Mouse (Mus musculus): ENCODE results near the gene Ppil6. TPM values are rescaled to one million over a fixed set of nuclear protein-coding genes. Genes with fewer than 3 reads are reported as not detected.

The Ppil6 gene
- polyA plus RNA-seq, 1 experiment from 2014 or later = 1.9 TPM

DNA sequence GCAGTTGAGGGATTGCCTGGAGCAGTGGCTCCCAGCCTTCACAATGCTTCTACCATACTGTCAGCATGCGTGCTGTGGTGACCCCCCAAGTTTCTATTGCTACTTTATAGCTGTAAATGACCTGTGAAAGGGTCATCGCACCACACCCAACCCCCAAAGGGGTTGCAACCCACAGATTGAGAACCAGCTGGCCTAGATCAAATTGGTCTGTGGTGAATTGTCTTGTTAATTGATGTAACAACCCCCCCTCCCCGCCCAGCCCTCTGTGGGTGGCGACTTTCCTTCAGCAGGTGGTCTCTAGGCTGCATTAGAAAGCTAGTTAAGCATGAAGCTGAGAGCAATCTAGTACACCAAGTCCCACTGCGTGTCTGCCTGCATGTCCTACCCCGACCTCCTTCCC lies 22.9 kb upstream of the Ppil6 start:
- Histone ChIP-seq H3K4me3 (no peak overlapping the region), H3K27ac (no peak overlapping the region), H3K9me3 (replicated peaks) (no peaks in the 10 kb centered on the region), H3K9ac (no peak overlapping the region), H3K36me3 (ENCODE audit: poor library complexity, severe bottlenecking) (peaks cover 38% of the 10 kb centered on the region), H3K27me3 (no peaks in the 10 kb centered on the region), H3K4me2 (no peak overlapping the region), H3K4me1 (no peaks in the 10 kb centered on the region)
- ATAC-seq = no peak
- WGBS = 35% methylated on average over 6 of the region's 6 CpGs

DNA sequence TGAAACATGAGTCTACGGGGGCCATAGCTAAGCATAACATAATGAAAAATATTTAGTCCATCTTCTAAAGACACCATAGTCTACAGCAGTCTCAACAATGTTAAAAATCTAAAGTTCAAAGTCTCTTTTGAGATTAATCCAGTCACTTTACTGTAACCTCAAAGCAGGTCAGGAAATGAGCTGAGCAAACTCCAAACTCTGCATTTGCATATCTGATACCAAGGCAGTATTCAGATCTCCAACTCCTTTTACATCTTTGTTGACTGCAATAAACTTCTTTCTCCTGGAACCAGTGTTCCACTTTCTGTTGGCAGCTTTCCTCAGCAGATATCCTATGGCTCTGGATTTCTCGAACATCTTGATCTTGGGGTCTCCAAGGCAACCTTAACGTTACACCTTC lies 19.5 kb upstream of the Ppil6 start:
- no peak for ATAC-seq
- Histone ChIP-seq H3K9me3 (replicated peaks) (no peaks in the 10 kb centered on the region), H3K4me3 (no peak overlapping the region), H3K27ac (no peak overlapping the region), H3K27me3 (no peaks in the 10 kb centered on the region), H3K9ac (no peak overlapping the region), H3K4me1 (peaks cover 2% of the 10 kb centered on the region), H3K4me2 (no peak overlapping the region), H3K36me3 (ENCODE audit: poor library complexity, severe bottlenecking) (peaks cover 14% of the 10 kb centered on the region)
- WGBS = 90% methylated on average over 3 of the region's 3 CpGs

DNA sequence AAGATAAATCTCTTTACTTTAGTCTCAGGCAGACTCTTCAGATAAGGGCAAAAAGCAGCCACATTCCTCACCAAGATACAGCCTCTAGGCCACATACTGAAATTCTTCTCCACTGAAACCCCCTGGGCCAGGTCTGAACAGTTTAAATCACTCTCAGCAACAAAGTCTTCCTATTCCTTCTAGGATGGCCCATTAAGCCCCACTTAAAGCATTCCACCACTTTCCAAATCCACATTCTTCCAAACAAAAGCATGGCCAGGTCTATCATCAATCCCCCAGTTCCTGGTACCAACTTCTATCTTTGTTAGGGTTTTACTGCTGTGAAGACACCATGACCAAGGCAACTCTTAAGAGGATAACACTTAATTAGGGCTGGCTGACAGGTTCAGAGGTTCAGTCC lies 17.7 kb upstream of the Ppil6 start:
- no peak for ATAC-seq
- Histone ChIP-seq H3K4me1 (peaks cover 13% of the 10 kb centered on the region), H3K9ac (no peak overlapping the region), H3K27me3 (no peaks in the 10 kb centered on the region), H3K9me3 (replicated peaks) (no peaks in the 10 kb centered on the region), H3K4me3 (no peak overlapping the region), H3K27ac (no peak overlapping the region), H3K36me3 (ENCODE audit: poor library complexity, severe bottlenecking) (peaks cover 11% of the 10 kb centered on the region), H3K4me2 (no peak overlapping the region)

DNA sequence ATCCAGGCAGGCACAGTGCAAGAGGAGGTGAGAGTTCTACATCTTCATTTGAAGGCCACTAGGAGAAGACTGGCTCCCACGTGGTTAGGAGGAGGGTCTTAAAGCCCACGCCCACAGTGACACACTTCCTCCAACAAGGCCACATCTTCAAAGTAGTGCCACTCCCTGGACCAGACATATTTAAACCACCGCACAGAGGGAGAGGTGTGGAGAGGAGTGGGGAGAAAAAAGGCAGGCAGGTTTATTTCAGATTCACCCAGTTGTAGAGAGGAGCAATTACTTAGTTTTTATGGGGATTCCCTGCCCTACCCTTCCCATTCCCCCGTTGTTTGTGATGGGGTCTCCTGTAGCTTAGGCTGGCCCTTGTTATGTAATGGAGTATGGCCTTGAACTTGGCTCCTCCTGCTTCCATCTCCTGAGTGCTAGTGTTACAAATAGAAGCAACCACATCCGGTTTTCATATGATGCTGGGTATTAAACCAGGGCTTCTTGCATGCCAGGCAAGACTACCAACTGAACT lies 17.2 kb upstream of the Ppil6 start:
- H3K9ac ChIP-seq = no peak overlapping the region
- no peaks in the 10 kb centered on the region for H3K9me3 ChIP-seq (replicated peaks)
- peaks cover 17% of the 10 kb centered on the region for H3K4me1 ChIP-seq
- ATAC-seq = no peak
- no peak overlapping the region for H3K4me2 ChIP-seq
- H3K4me3 ChIP-seq = no peak overlapping the region
- no peak overlapping the region for H3K27ac ChIP-seq
- peaks cover 9% of the 10 kb centered on the region for H3K36me3 ChIP-seq (ENCODE audit: poor library complexity, severe bottlenecking)
- 80% methylated on average over 5 of the region's 5 CpGs for WGBS
- no peaks in the 10 kb centered on the region for H3K27me3 ChIP-seq

DNA sequence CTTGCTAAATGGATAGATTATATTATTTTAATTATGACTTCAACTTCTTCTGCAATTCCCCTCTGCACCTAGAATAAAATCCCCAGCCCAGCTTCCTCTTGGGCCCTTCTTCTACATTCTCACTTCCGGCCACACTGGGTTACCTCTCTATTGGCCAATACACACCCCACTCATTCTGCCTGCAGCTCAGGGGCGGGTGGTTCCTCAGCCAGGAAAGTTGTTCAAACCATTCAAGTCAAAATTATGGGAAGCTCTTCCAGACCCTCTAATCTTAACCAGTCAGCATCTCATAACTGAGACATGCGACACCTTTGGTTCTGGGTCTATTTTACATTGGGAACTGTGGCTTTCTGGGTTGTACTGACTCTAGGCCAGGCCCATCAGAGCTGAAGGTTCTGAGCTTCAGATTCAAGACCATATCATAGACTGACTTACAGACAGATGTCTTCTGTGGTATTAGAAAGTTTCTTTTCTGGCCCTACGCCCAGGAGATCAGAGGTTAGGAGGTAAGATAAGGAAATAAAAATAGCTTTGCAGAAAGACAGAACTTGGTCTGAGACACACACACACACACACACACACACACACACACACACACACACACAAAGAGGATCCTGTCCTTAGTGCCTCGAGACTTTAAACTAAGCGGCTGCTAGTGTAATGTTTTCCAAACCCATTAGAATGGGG lies 16.3 kb upstream of the Ppil6 start:
- ATAC-seq = no peak
- Histone ChIP-seq H3K9me3 (replicated peaks) (no peaks in the 10 kb centered on the region), H3K4me2 (no peak overlapping the region), H3K27me3 (no peaks in the 10 kb centered on the region), H3K36me3 (ENCODE audit: poor library complexity, severe bottlenecking) (peaks cover 5% of the 10 kb centered on the region; the same call in 1 of the 2 replicates), H3K9ac (no peak overlapping the region), H3K4me3 (no peak overlapping the region), H3K4me1 (peaks cover 22% of the 10 kb centered on the region), H3K27ac (no peak overlapping the region)
- 82% methylated on average over 6 of the region's 6 CpGs for WGBS

DNA sequence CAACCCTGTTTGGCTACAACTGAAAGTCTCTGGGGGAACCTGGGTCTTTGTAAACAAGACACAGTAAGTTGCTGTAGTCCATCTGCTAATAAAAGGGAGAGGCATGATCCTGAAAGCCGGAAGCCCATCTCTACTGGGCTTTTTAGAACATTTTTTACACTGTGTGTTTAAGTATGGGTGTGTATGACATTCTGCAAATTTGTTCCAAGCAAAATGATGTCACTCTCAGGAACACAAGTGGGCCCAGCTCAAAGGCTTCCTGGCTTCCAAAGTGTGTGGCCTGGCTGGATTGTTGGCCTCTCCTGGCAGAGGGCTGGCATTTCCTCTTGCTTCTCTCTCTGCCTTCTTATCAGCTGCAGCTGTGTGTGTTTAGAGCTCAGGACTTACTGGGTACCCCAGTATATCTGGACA lies 15.3 kb upstream of the Ppil6 start:
- Histone ChIP-seq H3K36me3 (ENCODE audit: poor library complexity, severe bottlenecking) (peaks cover 13% of the 10 kb centered on the region), H3K9me3 (replicated peaks) (no peaks in the 10 kb centered on the region), H3K9ac (no peak overlapping the region), H3K4me3 (no peak overlapping the region), H3K4me1 (peaks cover 22% of the 10 kb centered on the region), H3K27me3 (no peaks in the 10 kb centered on the region), H3K4me2 (no peak overlapping the region), H3K27ac (no peak overlapping the region)
- ATAC-seq = no peak
- WGBS = 94% methylated on average over 1 of the region's 1 CpGs

- Histone ChIP-seq H3K27me3 (no peaks in the 10 kb centered on the region), H3K36me3 (ENCODE audit: poor library complexity, severe bottlenecking) (peaks cover 27% of the 10 kb centered on the region), H3K9ac (peak within 1 kb of the TSS; percentile 80), H3K4me3 (peak within 1 kb of the TSS; percentile 58), H3K4me1 (peaks cover 22% of the 10 kb centered on the region), H3K27ac (peak within 1 kb of the TSS; percentile 83), H3K4me2 (peak within 1 kb of the TSS; percentile 88), H3K9me3 (replicated peaks) (no peaks in the 10 kb centered on the region)
- under 1% methylated on average over 35 of the region's 35 CpGs for WGBS
- peak; percentile 72 for ATAC-seq
Measured at GRCm38 (mm10) chr10:41476171-41477017, 13.8 kb upstream of the Ppil6 start, which contains the start of gene Mical1. Gene Mical1, plus strand, starts transcription at chr10:41476314.

DNA sequence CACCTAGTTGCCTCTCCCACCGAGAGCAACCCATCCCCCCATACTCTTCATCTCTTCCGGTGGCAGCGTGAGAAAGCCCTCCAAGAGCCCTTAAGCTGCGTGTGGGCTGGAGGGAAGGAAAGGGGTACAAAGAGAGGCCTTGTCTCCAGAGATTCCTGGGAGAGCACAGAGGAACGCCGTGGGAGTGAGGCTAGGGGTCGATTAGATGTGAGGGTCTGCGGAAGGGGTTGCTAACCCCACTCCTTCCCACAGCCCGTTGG lies 13.3 kb upstream of the Ppil6 start:
- H3K27ac ChIP-seq = peak overlapping the region; percentile 83
- H3K4me2 ChIP-seq = peak overlapping the region; percentile 88
- no peaks in the 10 kb centered on the region for H3K27me3 ChIP-seq
- peak overlapping the region; percentile 58 for H3K4me3 ChIP-seq
- peaks cover 22% of the 10 kb centered on the region for H3K4me1 ChIP-seq
- no peaks in the 10 kb centered on the region for H3K9me3 ChIP-seq (replicated peaks)
- ATAC-seq = peak; percentile 44
- H3K36me3 ChIP-seq (ENCODE audit: poor library complexity, severe bottlenecking) = peaks cover 33% of the 10 kb centered on the region
- peak overlapping the region; percentile 80 for H3K9ac ChIP-seq
- WGBS = 2% methylated on average over 9 of the region's 9 CpGs

GRCm38 (mm10) chr10:41477278-41478181 lies 12.7 kb upstream of the Ppil6 start:
- WGBS = under 1% methylated on average over 20 of the region's 20 CpGs
- H3K9me3 ChIP-seq (replicated peaks) = no peaks in the 10 kb centered on the region
- H3K27ac ChIP-seq = peak overlapping the region; percentile 83
- peak overlapping the region; percentile 80 for H3K9ac ChIP-seq
- H3K4me3 ChIP-seq = peak overlapping the region; percentile 58
- peak overlapping the region; percentile 88 for H3K4me2 ChIP-seq
- ATAC-seq = peak; percentile 80
- peaks cover 39% of the 10 kb centered on the region for H3K36me3 ChIP-seq (ENCODE audit: poor library complexity, severe bottlenecking)
- H3K27me3 ChIP-seq = no peaks in the 10 kb centered on the region
- H3K4me1 ChIP-seq = peaks cover 22% of the 10 kb centered on the region

GRCm38 (mm10) chr10:41479961-41480360 lies 10.3 kb upstream of the Ppil6 start:
- Histone ChIP-seq H3K27me3 (no peaks in the 10 kb centered on the region), H3K4me3 (no peak overlapping the region), H3K9me3 (replicated peaks) (no peaks in the 10 kb centered on the region), H3K4me2 (no peak overlapping the region), H3K27ac (no peak overlapping the region), H3K9ac (no peak overlapping the region), H3K4me1 (peaks cover 22% of the 10 kb centered on the region), H3K36me3 (ENCODE audit: poor library complexity, severe bottlenecking) (peaks cover 63% of the 10 kb centered on the region)
- no peak for ATAC-seq
- WGBS = 84% methylated on average over 3 of the region's 3 CpGs

DNA sequence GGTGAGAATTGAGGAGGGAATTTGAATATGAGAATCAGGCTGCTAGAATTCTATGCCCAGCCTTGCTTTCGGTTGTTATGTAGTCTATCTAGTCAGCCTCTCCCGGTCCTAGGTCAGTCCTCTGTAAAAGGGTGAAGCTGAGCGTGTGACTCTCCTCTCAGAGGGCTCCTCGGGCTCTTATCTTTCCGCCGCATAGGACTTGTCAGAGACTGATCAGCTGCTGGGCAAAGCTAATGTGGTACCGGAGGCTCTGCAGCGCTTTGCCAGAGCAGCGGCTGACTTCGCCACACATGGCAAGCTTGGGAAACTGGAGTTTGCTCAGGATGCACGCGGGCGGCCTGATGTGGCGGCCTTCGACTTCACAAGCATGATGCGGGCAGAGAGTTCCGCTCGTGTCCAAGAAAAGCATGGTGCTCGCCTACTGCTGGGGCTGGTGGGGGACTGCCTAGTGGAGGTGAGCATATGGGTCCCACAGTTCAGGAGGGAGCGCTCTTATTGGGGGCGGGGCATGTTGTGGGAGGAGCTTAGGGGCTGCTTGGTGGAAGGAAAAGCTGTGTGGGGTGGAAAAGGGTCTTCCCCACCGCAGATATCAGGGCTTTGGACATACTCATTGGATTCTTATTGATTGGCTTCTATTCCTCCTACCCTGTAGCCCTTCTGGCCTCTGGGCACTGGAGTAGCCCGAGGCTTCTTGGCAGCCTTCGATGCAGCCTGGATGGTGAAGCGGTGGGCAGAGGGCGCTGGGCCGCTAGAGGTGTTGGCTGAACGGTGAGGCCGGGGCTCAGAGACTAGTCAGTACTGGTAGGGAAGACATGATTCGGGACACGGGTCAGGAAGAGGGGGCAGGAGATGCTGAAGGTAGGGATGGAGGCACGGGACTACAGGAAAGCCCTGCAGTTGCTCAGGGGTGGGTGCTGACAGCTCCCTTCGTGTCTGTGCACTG lies 9.0 kb upstream of the Ppil6 start:
- Histone ChIP-seq H3K9me3 (replicated peaks) (no peaks in the 10 kb centered on the region), H3K4me2 (no peak overlapping the region), H3K4me3 (no peak overlapping the region), H3K9ac (no peak overlapping the region), H3K4me1 (peaks cover 16% of the 10 kb centered on the region), H3K27ac (no peak overlapping the region), H3K27me3 (no peaks in the 10 kb centered on the region), H3K36me3 (ENCODE audit: poor library complexity, severe bottlenecking) (peaks cover 76% of the 10 kb centered on the region)
- ATAC-seq = no peak
- 77% methylated on average over 33 of the region's 33 CpGs for WGBS

All from forebrain, embryonic 13.5 days (tissue).